Mouse (Mus musculus) frontal cortex, adult (tissue): ENCODE data around the gene Exoc6.
"Not testable (repeated sequence)": the region's sequence is repeated elsewhere in the genome, so short reads cannot be mapped to it uniquely, and the experiment has no call there.

Experiments
- ATAC-seq: cut with Nextera tagmentation; 2 replicates; pipeline ENCODE4 v1.9.2; 2017; ENCODE audit warnings: mild to moderate bottlenecking, moderate library complexity, mixed read lengths; ENCODE audit not compliant: low TSS enrichment

The Exoc6 gene

DNA sequence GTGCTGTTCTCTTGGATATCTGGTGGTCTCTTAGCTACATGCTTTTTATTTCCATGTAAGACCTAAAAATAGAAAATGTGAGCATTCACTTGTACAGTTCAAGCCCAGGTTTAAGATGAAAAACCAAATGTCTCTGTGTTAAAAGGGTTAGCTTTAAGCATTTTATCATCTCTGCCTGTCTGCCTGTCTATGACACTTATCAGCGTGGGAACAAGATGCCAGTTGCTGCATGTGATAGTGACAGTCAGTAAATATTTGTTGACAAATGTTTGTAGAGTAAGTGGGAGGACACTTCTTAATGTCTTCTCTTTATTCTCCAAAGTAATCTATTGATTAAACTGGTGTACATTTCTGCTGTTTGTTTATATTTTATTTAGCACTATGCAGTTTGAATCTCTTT lies 12.5 kb upstream of the Exoc6 start:
- no peak for ATAC-seq

DNA sequence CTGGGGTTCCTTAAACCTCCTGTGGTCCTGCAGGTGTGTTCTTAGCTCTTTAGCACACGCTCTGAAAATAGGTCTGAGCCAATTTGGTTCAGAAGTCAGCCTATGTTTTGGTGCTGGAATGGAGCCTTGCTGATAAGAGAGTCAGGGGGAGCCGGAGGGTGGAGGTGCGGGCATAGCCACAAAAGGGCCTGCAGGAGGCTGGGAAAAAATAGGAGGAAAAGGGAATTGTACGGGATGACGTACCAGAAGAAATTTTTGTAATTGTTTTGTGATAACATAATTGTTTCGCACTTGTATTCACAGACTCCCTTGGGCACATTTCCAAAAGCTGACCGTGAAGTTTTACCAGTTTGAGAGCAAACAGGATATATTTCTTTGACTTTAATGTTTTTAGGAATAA lies 10.0 kb upstream of the Exoc6 start:
- no peak for ATAC-seq

DNA sequence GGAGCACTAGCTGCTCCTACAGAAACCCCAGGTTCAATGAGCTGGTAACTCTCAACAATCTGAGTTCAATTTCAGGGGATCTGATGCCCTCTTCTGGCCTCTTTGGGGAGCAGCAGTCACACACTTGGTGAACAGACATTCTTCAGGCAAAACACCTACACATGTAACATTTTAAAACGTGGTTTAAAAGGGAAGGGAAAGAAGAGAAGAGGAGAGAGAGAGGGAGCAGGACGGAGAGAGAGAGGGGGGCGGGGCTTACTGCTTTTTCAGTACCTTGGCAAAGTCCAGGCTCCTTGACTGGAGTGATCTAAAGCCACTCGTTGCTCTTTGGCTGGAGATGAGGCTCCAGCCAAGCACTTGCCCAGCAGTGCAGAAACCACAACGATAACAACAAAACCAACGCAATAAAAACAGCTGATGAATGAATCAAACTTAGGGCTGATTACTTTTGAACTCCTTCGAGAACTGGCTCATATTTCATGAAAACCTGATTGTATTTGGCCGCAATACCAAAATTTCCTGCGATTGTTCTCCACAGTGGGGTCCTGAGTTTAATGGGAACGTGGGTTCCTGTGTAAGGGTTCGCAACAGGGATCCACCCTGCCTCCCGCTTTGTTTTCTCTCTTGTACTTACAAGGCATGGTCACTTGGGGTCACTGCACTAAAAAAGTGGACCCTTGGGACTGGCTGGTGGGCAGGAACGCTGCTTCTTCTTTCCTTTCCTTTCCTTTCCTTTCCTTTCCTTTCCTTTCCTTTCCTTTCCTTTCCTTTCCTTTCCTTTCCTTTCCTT lies 6.5 kb upstream of the Exoc6 start:
- ATAC-seq, result no peak

GRCm38 (mm10) chr19:37544476-37544875 lies 5.7 kb upstream of the Exoc6 start:
- no peak for ATAC-seq

- ATAC-seq, result no peak
Measured at GRCm38 (mm10) chr19:37545231-37545630, 5.0 kb upstream of the Exoc6 start.

DNA sequence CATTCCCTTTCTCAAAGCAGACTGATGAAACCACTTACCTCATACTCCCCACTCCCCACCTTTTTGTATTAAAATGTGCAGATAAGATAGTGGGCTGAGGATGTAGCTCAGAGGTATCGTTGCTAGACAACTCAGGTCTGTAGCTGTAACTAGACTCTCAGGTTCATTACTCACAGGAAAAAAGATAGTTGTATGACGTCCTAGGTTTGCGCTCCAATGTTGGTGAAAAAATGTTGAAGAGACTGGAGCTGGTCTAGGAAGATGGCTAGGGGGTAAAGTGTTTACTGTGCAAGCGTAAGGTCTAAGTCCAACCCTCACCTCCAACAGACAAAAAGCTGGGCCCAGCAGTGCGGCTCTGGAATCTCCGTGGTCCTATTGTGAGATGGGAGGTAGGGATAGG lies 4.5 kb upstream of the Exoc6 start:
- ATAC-seq, result no peak

DNA sequence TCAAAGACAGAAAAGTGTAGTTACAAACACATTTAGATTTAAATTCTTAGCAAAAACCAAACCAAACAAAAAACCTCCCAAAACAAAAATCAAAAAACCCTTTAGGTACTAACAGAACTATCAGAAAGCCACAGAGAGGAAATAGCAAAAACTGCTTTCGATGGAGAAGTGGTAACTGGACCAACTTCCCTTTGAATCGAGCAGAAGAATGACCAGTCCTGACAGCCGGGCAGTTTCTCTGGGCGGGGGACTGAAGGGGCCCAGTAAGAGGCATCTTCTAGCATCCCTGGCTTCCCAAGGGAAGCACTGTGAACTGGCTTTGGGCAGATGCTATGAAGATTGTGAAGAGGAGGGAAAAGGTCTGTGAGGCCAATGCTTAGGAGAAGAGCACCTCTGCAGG lies 3.4 kb upstream of the Exoc6 start:
- ATAC-seq, result no peak

DNA sequence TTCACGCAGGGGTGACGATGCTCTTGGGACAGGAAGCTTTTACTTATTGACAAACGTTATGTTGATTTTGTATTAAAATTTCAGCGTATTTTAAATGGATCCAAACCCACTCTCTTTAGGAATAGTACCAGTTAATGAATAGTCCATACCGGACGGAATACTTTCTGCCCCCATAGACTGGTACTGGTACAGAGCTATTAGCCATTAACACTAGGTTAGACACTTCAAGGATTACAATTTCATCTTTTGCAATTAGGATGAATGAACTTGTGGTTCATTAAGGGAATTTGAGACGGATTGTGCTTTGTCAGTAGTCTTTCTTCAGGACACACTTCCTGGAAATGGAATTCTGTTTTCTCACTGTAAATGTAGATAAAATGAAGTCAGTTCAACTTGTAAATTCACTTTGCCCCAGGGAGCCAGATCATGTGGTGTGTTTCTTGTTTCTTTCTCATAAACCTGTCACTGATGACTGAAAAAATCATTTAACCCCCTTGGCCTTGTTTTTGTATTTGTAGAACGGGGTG lies 885 bp downstream of the Exoc6 start:
- no peak for ATAC-seq

GRCm38 (mm10) chr19:37553376-37554265 lies 3.4 kb downstream of the Exoc6 start:
- no peak for ATAC-seq

DNA sequence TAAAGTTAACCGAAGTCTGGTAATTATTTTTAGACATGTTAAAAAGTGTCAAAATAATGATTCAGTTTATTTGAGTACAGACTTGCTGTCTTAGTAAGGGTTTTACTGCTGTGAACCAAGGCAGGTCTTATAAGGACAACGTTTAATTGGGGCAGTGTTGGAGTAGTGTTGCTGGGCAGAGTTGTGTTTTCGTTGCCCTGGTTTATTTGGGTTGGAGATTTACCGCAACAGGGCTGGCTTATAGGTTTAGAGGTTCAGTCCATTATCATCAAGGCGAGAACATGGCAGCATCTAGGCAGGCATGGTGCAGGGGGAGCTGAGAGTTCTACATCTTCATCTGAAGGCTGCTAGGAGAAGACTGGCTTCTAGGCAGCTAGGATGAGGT lies 4.0 kb downstream of the Exoc6 start:
- not testable (repeated sequence) for ATAC-seq

GRCm38 (mm10) chr19:37555863-37556566 lies 5.8 kb downstream of the Exoc6 start:
- no peak for ATAC-seq

- no peak for ATAC-seq
Measured at GRCm38 (mm10) chr19:37557898-37558297, 7.7 kb downstream of the Exoc6 start.

DNA sequence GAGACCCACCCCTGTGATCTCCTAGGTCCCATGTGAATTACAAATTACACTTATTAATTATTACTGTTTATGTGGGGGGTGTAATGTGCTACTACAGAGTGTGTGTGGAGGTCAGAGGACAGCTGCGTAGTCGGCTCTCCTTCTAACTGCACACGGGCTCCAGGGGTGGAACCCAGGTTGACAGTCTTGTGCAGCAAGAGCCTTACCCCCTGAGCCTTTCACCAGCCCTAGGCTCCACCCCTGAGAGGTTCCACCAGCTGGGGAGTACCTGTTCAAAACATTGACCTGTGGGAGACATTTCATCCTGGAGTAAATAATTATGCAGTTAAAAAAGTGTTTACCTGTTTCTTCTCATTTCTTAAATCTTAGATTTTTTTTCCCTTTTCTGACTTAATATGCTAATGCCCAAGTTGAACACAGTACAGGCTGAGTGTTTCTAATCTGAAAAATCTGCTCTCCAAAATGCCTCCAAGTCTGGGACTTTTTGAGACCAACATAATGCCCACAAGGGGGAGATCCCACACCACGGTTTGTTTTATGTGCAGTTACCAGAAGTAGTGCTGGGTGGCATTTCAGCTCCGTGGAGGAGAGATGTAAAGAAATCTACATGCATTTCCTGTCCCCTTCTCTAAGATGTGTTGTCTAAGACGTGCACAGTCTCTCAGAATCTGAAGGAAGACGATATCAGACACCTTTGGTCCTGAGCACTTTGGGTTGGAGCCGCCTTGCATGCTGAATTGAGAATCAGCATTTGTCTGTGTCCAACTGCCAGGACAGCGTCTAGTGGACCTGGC lies 9.3 kb downstream of the Exoc6 start:
- ATAC-seq, result peak; percentile 78

DNA sequence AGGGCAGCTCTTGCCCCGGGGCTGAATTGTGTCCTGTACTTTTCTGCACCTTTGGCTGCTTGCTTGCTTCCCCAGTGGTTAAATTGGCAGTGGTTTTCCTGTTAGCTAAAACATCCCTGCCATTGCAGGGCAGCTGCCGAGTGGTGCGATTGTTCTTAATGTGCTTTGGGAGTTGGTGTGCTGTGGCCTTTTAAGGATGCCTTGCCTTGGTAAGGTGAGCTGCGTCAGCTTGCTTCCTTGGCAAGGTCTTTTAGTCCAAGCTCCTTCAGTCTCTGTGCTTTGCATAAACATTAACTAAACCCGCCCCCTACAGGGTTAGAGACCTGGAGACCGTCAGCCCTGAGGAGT lies 9.8 kb downstream of the Exoc6 start:
- ATAC-seq, result 0 out of 2 replicates have a peak, but pooled peaks have one; percentile 2

GRCm38 (mm10) chr19:37561106-37561892 lies 11.1 kb downstream of the Exoc6 start:
- no peak for ATAC-seq

DNA sequence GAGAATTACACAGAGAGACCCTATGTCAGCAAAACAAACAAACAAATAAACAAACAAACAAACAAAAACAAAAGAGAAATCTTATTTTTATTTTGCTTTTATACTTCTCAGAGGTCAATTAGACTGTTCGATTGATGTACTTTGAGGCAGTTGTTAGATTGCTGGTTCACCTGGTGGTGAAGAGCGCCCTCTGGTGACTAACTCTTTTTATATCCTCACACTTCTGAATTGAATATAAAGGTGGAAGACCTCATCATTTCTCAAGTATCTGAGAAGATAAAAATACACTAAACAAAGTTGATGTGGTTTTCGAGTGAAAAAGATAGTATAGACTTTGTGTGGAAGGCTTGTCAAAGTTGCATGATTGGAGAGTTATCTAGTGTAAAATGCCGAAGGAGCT lies 13.5 kb downstream of the Exoc6 start:
- 0 out of 2 replicates have a peak, but pooled peaks have one; percentile 47 for ATAC-seq

- no peak for ATAC-seq
Measured at GRCm38 (mm10) chr19:37565806-37566205, 15.6 kb downstream of the Exoc6 start.

DNA sequence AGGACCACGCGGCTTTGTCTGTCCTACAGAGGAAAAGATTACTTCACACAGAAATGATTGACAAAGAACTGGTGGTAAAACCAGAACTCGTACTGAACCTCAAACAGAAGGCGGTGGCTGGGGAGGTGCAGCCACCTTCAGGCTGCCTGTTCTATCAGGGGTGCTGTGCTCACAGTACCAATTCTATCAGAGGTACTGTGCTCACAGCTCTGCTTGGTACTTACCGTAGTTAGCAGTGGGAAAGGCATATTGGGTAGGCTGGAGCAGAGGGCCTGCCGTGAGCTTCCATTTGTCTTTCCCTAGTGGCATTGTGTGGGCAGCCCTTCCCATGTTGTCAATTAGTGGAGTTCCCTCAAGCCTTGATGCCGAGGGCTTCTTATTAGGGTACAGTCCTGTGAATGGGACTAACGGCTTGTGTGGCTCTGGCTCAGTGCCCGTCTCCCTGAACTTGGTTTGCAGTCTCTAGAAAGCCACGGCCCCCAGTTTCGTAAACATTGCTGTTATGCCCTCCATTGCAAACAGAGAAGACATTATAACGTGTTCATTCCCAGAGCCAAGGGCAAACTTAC lies 19.1 kb downstream of the Exoc6 start:
- no peak for ATAC-seq

DNA sequence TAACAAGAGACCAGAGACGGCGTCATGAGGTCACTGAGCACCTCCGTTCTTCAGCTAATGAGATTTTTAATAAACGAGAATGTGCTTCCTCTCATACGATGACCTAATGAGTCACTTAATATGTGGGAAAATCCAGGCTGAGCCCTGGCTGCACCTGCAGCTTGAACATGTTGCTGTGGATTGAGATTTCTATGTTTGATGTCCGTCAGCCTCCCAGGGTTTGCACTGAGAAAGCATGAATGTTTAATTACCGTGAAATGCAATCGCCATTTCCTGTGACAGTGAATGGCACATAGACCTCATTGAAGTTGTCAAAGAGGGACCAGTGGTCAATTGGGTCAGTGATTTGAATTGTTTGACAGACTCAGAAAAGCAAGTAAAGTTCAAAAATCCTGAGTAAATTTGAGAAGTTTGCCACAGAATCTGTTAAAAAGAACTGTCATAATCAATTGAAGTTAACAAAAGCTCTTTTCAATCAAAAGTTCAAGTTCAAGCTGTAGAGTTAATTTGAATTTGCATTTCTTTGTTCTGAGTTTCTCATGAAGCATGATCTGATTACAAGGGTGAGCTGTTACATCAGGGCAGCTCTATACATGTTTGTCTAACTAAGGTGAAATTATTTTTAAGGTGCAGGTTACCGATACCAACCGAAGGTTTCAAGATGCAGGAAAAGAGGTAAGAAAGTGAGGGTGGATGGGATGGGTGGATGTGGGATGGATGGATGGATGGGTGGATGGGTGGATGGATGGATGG lies 20.9 kb downstream of the Exoc6 start:
- ATAC-seq, result no peak
